Mouse (Mus musculus) embryonic facial prominence, embryonic 14.5 days (tissue): ENCODE measurements around the gene Abhd16a. TPM values are rescaled to one million over a fixed set of nuclear protein-coding genes. Genes with fewer than 3 reads are reported as not detected.

Experiments used
- ATAC-seq: fragments of 200-750 bp; cut with Nextera tagmentation; 2 replicates; pipeline ENCODE4 v1.8.0; 2017; ENCODE audit warnings: low read depth, moderate number of reproducible peaks, moderate TSS enrichment
- DNase-seq: peaks from one replicate; pipeline ENCODE4 v3.0.0-alpha.2; 2015; ENCODE audit warnings: low spot score
- H3K27ac ChIP-seq: fragments of 300-500 bp; sonication (generic); replicated peaks from 2 replicates; pipeline ENCODE4 v1.5.1; 2014; ENCODE audit warnings: low read depth, mild to moderate bottlenecking, low read length, moderate library complexity
- H3K27me3 ChIP-seq: fragments of 300-500 bp; sonication (generic); replicated peaks from 2 replicates; pipeline ENCODE4 v1.6.1; 2014; ENCODE audit warnings: low read length; ENCODE audit not compliant: control insufficient read depth, insufficient read depth
- H3K36me3 ChIP-seq: fragments of 300-500 bp; sonication (generic); 2 replicates; pipeline ENCODE4 v1.6.1; 2014; ENCODE audit warnings: low read length, mixed read lengths; ENCODE audit not compliant: control insufficient read depth, insufficient read depth
- H3K4me1 ChIP-seq: fragments of 300-500 bp; sonication (generic); 2 replicates; pipeline ENCODE4 v1.6.1; 2014; ENCODE audit warnings: antibody characterized with exemption, low read length; ENCODE audit not compliant: control insufficient read depth, insufficient read depth
- H3K4me2 ChIP-seq: fragments of 300-500 bp; sonication (generic); 2 replicates; pipeline ENCODE4 v1.6.1; 2014; ENCODE audit warnings: low read depth, mild to moderate bottlenecking, low read length, moderate library complexity, mixed read lengths
- H3K4me3 ChIP-seq: fragments of 300-500 bp; sonication (generic); 2 replicates; pipeline ENCODE4 v1.5.1; 2014; ENCODE audit warnings: low read depth, mild to moderate bottlenecking, low read length
- H3K9ac ChIP-seq: fragments of 300-500 bp; sonication (generic); 2 replicates; pipeline ENCODE4 v1.6.1; 2014; ENCODE audit warnings: low read depth, mild to moderate bottlenecking, low read length, moderate library complexity, mixed read lengths
- H3K9me3 ChIP-seq: fragments of 300-500 bp; sonication (generic); 2 replicates; pipeline ENCODE4 v1.6.1; 2016; ENCODE audit warnings: low read length; ENCODE audit not compliant: control insufficient read depth
- WGBS: fragments of 180-500 bp; shearing (Covaris S2); extraction: QIAGEN DNeasy Blood & Tissue Kit; methylation state at CpG from one replicate; pipeline ENCODE4 v1.1.7; 2014; 5-methylcytosine and 5-hydroxymethylcytosine counted together
- polyA plus RNA-seq: library from polyadenylated mRNA; unstranded; fragments of >200 nt; fragmentation: Nextera tagmentation; extraction: Ambion mirVana; gene quantifications from 2 replicates; pipeline ENCODE4 v1.2.1, GENCODE M21; 2014

Abhd16a gene
- polyA plus RNA-seq, 1 experiment from 2014 or later = 77.2 TPM

GRCm38 (mm10) chr17:35077285-35077684 is 11.8 kb upstream of the Abhd16a start:
- H3K27ac ChIP-seq = no peak overlapping the region
- peak overlapping the region; percentile 31 for H3K9ac ChIP-seq
- no peaks in the 10 kb centered on the region for H3K36me3 ChIP-seq
- H3K4me1 ChIP-seq = peaks cover 3% of the 10 kb centered on the region; the same call in 1 of the 2 replicates
- H3K4me3 ChIP-seq = peak overlapping the region; percentile 8; the same call in 1 of the 2 replicates
- ATAC-seq = no peak
- H3K9me3 ChIP-seq = no peaks in the 10 kb centered on the region
- H3K4me2 ChIP-seq = peak overlapping the region; percentile 43
- H3K27me3 ChIP-seq = no peaks in the 10 kb centered on the region
- DNase-seq = no peak
- 44% methylated on average over 2 of the region's 2 CpGs for WGBS

- DNase-seq (no peak), ATAC-seq (peak; percentile 21)
- H3K27me3 ChIP-seq = no peaks in the 10 kb centered on the region
- H3K27ac ChIP-seq = no peak within 1 kb of the TSS
- H3K36me3 ChIP-seq = no peaks in the 10 kb centered on the region
- H3K4me3 ChIP-seq = peak within 1 kb of the TSS; percentile 8; the same call in 1 of the 2 replicates
- WGBS = 12% methylated on average over 10 of the region's 14 CpGs
- peak within 1 kb of the TSS; percentile 31 for H3K9ac ChIP-seq
- no peaks in the 10 kb centered on the region for H3K9me3 ChIP-seq
- H3K4me2 ChIP-seq = peak within 1 kb of the TSS; percentile 43
- peaks cover 3% of the 10 kb centered on the region; the same call in 1 of the 2 replicates for H3K4me1 ChIP-seq
These were observed 11.3 kb upstream of the Abhd16a start, which contains the start of gene Ly6g6d for GRCm38 (mm10) chr17:35077786-35078233. Gene Ly6g6d (minus strand): TSS chr17:35078065.

GRCm38 (mm10) chr17:35079778-35080177 is 9.3 kb upstream of the Abhd16a start:
- Histone ChIP-seq H3K27me3 (no peaks in the 10 kb centered on the region), H3K27ac (no peak overlapping the region)
- no peak for DNase-seq

GRCm38 (mm10) chr17:35080248-35080647 is 8.8 kb upstream of the Abhd16a start:
- Histone ChIP-seq H3K9me3 (no peaks in the 10 kb centered on the region), H3K9ac (no peak overlapping the region; the same call in 1 of the 2 replicates), H3K36me3 (no peaks in the 10 kb centered on the region), H3K27ac (no peak overlapping the region), H3K4me1 (peaks cover 3% of the 10 kb centered on the region; the same call in 1 of the 2 replicates), H3K4me2 (no peak overlapping the region), H3K27me3 (no peaks in the 10 kb centered on the region), H3K4me3 (no peak overlapping the region)
- ATAC-seq = no peak
- DNase-seq = no peak
- 48% methylated on average over 6 of the region's 6 CpGs for WGBS

More at GRCm38 (mm10) chr17:35079778-35080177, 9.3 kb upstream of the Abhd16a start:
- H3K4me3 ChIP-seq = no peak overlapping the region
- H3K9ac ChIP-seq = no peak overlapping the region; the same call in 1 of the 2 replicates
- no peaks in the 10 kb centered on the region for H3K9me3 ChIP-seq
- no peaks in the 10 kb centered on the region for H3K36me3 ChIP-seq
- H3K4me1 ChIP-seq = peaks cover 3% of the 10 kb centered on the region; the same call in 1 of the 2 replicates
- H3K4me2 ChIP-seq = no peak overlapping the region
- no peak for ATAC-seq
- 65% methylated on average over 9 of the region's 9 CpGs for WGBS

- H3K4me1 ChIP-seq = peaks cover 3% of the 10 kb centered on the region; the same call in 1 of the 2 replicates
- no peak overlapping the region for H3K4me2 ChIP-seq
- H3K27ac ChIP-seq = no peak overlapping the region
- H3K9me3 ChIP-seq = no peaks in the 10 kb centered on the region
- no peaks in the 10 kb centered on the region for H3K36me3 ChIP-seq
- H3K27me3 ChIP-seq = no peaks in the 10 kb centered on the region
- DNase-seq (no peak), ATAC-seq (no peak)
- H3K9ac ChIP-seq = no peak overlapping the region
- H3K4me3 ChIP-seq = no peak overlapping the region
- 70% methylated on average over 4 of the region's 4 CpGs for WGBS
These were observed 8.4 kb upstream of the Abhd16a start for GRCm38 (mm10) chr17:35080710-35081109.

GRCm38 (mm10) chr17:35082841-35083576 is 6.1 kb upstream of the Abhd16a start:
- no peak overlapping the region for H3K27ac ChIP-seq
- ATAC-seq = no peak
- no peaks in the 10 kb centered on the region for H3K27me3 ChIP-seq
- no peak for DNase-seq
- 0 out of 2 replicates have a peak overlapping the region, but pooled peaks have one; percentile 5 for H3K9ac ChIP-seq
- no peaks in the 10 kb centered on the region for H3K36me3 ChIP-seq
- no peaks in the 10 kb centered on the region for H3K4me1 ChIP-seq
- no peak overlapping the region for H3K4me2 ChIP-seq
- H3K9me3 ChIP-seq = no peaks in the 10 kb centered on the region
- no peak overlapping the region for H3K4me3 ChIP-seq
- WGBS = 84% methylated on average over 16 of the region's 16 CpGs

- no peak overlapping the region for H3K4me2 ChIP-seq
- no peak for DNase-seq
- WGBS = 77% methylated on average over 3 of the region's 3 CpGs
- no peaks in the 10 kb centered on the region for H3K9me3 ChIP-seq
- no peak for ATAC-seq
- H3K27ac ChIP-seq = no peak overlapping the region
- H3K4me3 ChIP-seq = no peak overlapping the region
- no peaks in the 10 kb centered on the region for H3K4me1 ChIP-seq
- no peak overlapping the region for H3K9ac ChIP-seq
- H3K36me3 ChIP-seq = no peaks in the 10 kb centered on the region
- no peaks in the 10 kb centered on the region for H3K27me3 ChIP-seq
These were observed 5.0 kb upstream of the Abhd16a start for GRCm38 (mm10) chr17:35083929-35084497.

GRCm38 (mm10) chr17:35085208-35085865 is 3.7 kb upstream of the Abhd16a start, which contains the start of gene Ly6g6f:
Gene Ly6g6f (minus strand): TSS chr17:35085610.
- DNase-seq = no peak
- no peak within 1 kb of the TSS for H3K4me3 ChIP-seq
- ATAC-seq = no peak
- H3K4me2 ChIP-seq = no peak within 1 kb of the TSS
- no peaks in the 10 kb centered on the region for H3K36me3 ChIP-seq
- H3K4me1 ChIP-seq = peaks cover 4% of the 10 kb centered on the region
- 79% methylated on average over 7 of the region's 7 CpGs for WGBS
- 0 out of 2 replicates have a peak within 1 kb of the TSS, but pooled peaks have one; percentile 30 for H3K9ac ChIP-seq
- H3K9me3 ChIP-seq = no peaks in the 10 kb centered on the region
- no peaks in the 10 kb centered on the region for H3K27me3 ChIP-seq
- H3K27ac ChIP-seq = no peak within 1 kb of the TSS
